Mouse (Mus musculus) CH12.LX (cell line): Measurements from ENCODE around the gene Pgd.

Source experiments
- CHD1 ChIP-seq: IDR thresholded peaks from 2 replicates; pipeline ENCODE4 v1.6.1; 2012; ENCODE audit warnings: low read depth, low read length, improper control_type of control experiment, inconsistent platforms
- CTCF ChIP-seq, 2 experiments: IDR thresholded peaks in 1 of 2; conservative IDR thresholded peaks in 1 of 2; 2 replicates each; pipeline ENCODE4 v1.5.1; 2011 to 2012; ENCODE audit warnings: low read depth in 2 of 2, low read length in 2 of 2, improper control_type of control experiment in 1 of 2, inconsistent platforms in 1 of 2, mild to moderate bottlenecking in 1 of 2, moderate library complexity in 1 of 2
- EP300 ChIP-seq: IDR thresholded peaks from 2 replicates; pipeline ENCODE4 v1.6.1; 2011; ENCODE audit warnings: low read length, improper control_type of control experiment
- NELFE ChIP-seq: IDR thresholded peaks from 2 replicates; pipeline ENCODE4 v1.6.1; 2011; ENCODE audit warnings: low read depth, low read length, improper control_type of control experiment
- NRF1 ChIP-seq: IDR thresholded peaks from 2 replicates; pipeline ENCODE4 v1.6.1; 2014; ENCODE audit warnings: low read depth, mild to moderate bottlenecking, inconsistent platforms, low read length, improper control_type of control experiment, moderate library complexity
- POLR2A ChIP-seq: IDR thresholded peaks from 2 replicates; pipeline ENCODE4 v1.6.1; 2011; ENCODE audit warnings: low read depth, mild to moderate bottlenecking, improper control_type of control experiment, low read length
- SMC3 ChIP-seq: IDR thresholded peaks from 2 replicates; pipeline ENCODE4 v1.6.1; 2011; ENCODE audit warnings: low read depth, low read length, improper control_type of control experiment
- TBP ChIP-seq: conservative IDR thresholded peaks from 2 replicates; pipeline ENCODE4 v1.6.1; 2011; ENCODE audit warnings: low read depth, low read length, improper control_type of control experiment
- TCF12 ChIP-seq: IDR thresholded peaks from 2 replicates; pipeline ENCODE4 v1.6.1; 2014; ENCODE audit warnings: low read depth, mild to moderate bottlenecking, inconsistent platforms, low read length, improper control_type of control experiment
- UBTF ChIP-seq: IDR thresholded peaks from 2 replicates; pipeline ENCODE4 v1.6.1; 2012; ENCODE audit warnings: low read depth, mild to moderate bottlenecking, inconsistent platforms, low read length, improper control_type of control experiment, moderate library complexity

GRCm38 (mm10) chr4:149101456-149101855 lies 65.1 kb downstream of the Pgd start:
- TF ChIP-seq EP300 (no peak), NRF1 (no peak), CHD1 (no peak), POLR2A (no peak), TBP (no peak), CTCF (conservative IDR thresholded peaks at IDR 0.05 in 1 of 2, IDR thresholded peaks at IDR 0.05 in 1 of 2; ENCODE audit: low read depth in 2 of 2, low read length in 2 of 2) (no peak), TCF12 (no peak), SMC3 (no peak), NELFE (no peak), UBTF (no peak)
